Mouse (Mus musculus) liver, embryonic 14.5 days (tissue): ENCODE data around the gene Slc25a25.

ENCODE experiments used
- CTCF ChIP-seq: IDR thresholded peaks from 2 replicates; pipeline ENCODE4 v1.5.1; 2016; ENCODE audit warnings: antibody characterized with exemption, low read depth, control low read depth
- EP300 ChIP-seq: IDR thresholded peaks from 2 replicates; pipeline ENCODE4 v1.6.1; 2016; ENCODE audit warnings: antibody characterized with exemption, low read depth

GRCm38 (mm10) chr2:32429215-32429891 is 21.9 kb downstream of the Slc25a25 start:
- TF ChIP-seq CTCF (no peak), EP300 (no peak)
